Mouse (Mus musculus) small intestine, adult 2 months (tissue): ENCODE measurements around the gene Oas2.

Source experiments
- CTCF ChIP-seq: fragments of 200-500 bp; IDR thresholded peaks from 2 replicates; pipeline ENCODE4 v1.5.1; 2012; ENCODE audit warnings: low read depth, mild to moderate bottlenecking, control low read depth, inconsistent platforms, low read length, moderate library complexity, mixed read lengths; ENCODE audit not compliant: insufficient replicate concordance, insufficient read length; ENCODE audit errors: extremely low read depth
- POLR2A ChIP-seq: fragments of 200-500 bp; IDR thresholded peaks from 2 replicates; pipeline ENCODE4 v1.6.1; 2012; ENCODE audit warnings: low read depth, mild to moderate bottlenecking, control low read depth, inconsistent platforms, low read length, moderate library complexity

GRCm38 (mm10) chr5:120776801-120777200 is 27.1 kb upstream of the Oas2 start:
- TF ChIP-seq POLR2A (no peak), CTCF (no peak)
